Mouse (Mus musculus): Measurements from ENCODE around the gene Utp14a.

DNA sequence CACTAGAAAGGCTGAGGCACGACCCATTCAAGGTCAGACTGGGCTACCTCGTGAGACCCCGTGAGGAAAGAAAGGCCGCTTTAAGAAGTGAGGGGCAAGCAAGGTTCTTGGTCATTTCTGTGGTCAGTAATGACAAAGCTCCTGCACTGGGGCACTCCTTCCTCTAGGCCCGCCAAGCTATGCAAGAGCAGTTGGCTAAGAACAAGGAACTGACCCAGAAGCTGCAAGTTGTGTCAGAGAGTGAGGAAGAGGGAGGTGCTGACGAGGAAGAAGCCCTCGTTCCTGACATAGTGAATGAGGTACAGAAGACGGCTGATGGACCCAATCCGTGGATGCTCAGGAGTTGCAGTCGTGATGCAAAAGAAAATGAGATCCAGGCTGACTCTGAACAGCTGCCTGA is 18.0 kb downstream of the Utp14a start:
- TF ChIP-seq POLR2A (IDR thresholded peaks at IDR 0.05; ENCODE audit: control insufficient read depth, extremely low read depth, insufficient read depth, low read length, poor library complexity): no peak
- no peak for TF ChIP-seq CTCF (IDR thresholded peaks at IDR 0.05; ENCODE audit: borderline replicate concordance, control insufficient read depth, extremely low read depth, insufficient read depth, low read length, poor library complexity)

Measured in thymus, adult 2 months (tissue).